Mouse (Mus musculus): ENCODE measurements around the gene Arhgap32. TPM values are rescaled to one million over a fixed set of nuclear protein-coding genes. Genes with fewer than 3 reads are reported as not detected.
A peak's percentile ranks its signal among the peaks of the same experiment; 100 is the strongest.

Arhgap32 gene
- polyA plus RNA-seq, 1 experiment from 2014 or later, result 12.3 TPM

GRCm38 (mm10) chr9:32225584-32225983, 109.6 kb downstream of the Arhgap32 start:
- no peak for TF ChIP-seq CTCF (IDR thresholded peaks at IDR 0.05)
- H3K27me3 ChIP-seq, result no peaks in the 10 kb centered on the region
- ATAC-seq (no peak), DNase-seq (ENCODE audit: low read depth, low spot score) (no peak)
- ChIA-PET POLR2A (no interaction called here), CTCF (no interaction called here)
- in situ Hi-C loops (cut with MboI; ENCODE audit: low pct_unique_long_range_greater_than_20kb), result no loop called here

- ChIA-PET POLR2A (no interaction called here), CTCF (no interaction called here)
- in situ Hi-C loops (cut with MboI; ENCODE audit: low pct_unique_long_range_greater_than_20kb), result no loop called here
- peak; percentile 72 for ATAC-seq
- no peak for DNase-seq (ENCODE audit: low read depth, low spot score)
- H3K27me3 ChIP-seq, result no peaks in the 10 kb centered on the region
- TF ChIP-seq CTCF (IDR thresholded peaks at IDR 0.05), result no peak
Measured at GRCm38 (mm10) chr9:32227034-32227433, 111.1 kb downstream of the Arhgap32 start.

GRCm38 (mm10) chr9:32233593-32233992, 117.7 kb downstream of the Arhgap32 start:
- no peak for TF ChIP-seq CTCF (IDR thresholded peaks at IDR 0.05)
- H3K27me3 ChIP-seq, result no peaks in the 10 kb centered on the region
- in situ Hi-C loops (cut with MboI; ENCODE audit: low pct_unique_long_range_greater_than_20kb), result no loop called here
- ATAC-seq (no peak), DNase-seq (ENCODE audit: low read depth, low spot score) (no peak)
- CTCF ChIA-PET, result no interaction called here
- POLR2A ChIA-PET, result no interaction called here

- in situ Hi-C loops (cut with MboI; ENCODE audit: low pct_unique_long_range_greater_than_20kb), result no loop called here
- ATAC-seq, result no peak
Measured at GRCm38 (mm10) chr9:32234767-32235489, 119.0 kb downstream of the Arhgap32 start.

GRCm38 (mm10) chr9:32238899-32239298, 123.0 kb downstream of the Arhgap32 start:
- ATAC-seq (no peak), DNase-seq (ENCODE audit: low read depth, low spot score) (no peak)
- in situ Hi-C loops (cut with MboI; ENCODE audit: low pct_unique_long_range_greater_than_20kb), result no loop called here
- ChIA-PET CTCF (no interaction called here), POLR2A (no interaction called here)
- no peaks in the 10 kb centered on the region for H3K27me3 ChIP-seq
- TF ChIP-seq CTCF (IDR thresholded peaks at IDR 0.05), result no peak

More at GRCm38 (mm10) chr9:32234767-32235489, 119.0 kb downstream of the Arhgap32 start:
- TF ChIP-seq CTCF (IDR thresholded peaks at IDR 0.05), result no peak
- ChIA-PET POLR2A (no interaction called here), CTCF (no interaction called here)
- H3K27me3 ChIP-seq, result no peaks in the 10 kb centered on the region
- no peak for DNase-seq (ENCODE audit: low read depth, low spot score)

GRCm38 (mm10) chr9:32239427-32239826, 123.5 kb downstream of the Arhgap32 start:
- ATAC-seq, result no peak
- in situ Hi-C loops (cut with MboI; ENCODE audit: low pct_unique_long_range_greater_than_20kb), result no loop called here
- no peaks in the 10 kb centered on the region for H3K27me3 ChIP-seq
- TF ChIP-seq CTCF (IDR thresholded peaks at IDR 0.05), result no peak
- POLR2A ChIA-PET, result no interaction called here
- no peak for DNase-seq (ENCODE audit: low read depth, low spot score)
- CTCF ChIA-PET, result no interaction called here

- ATAC-seq, result no peak
- TF ChIP-seq CTCF (IDR thresholded peaks at IDR 0.05), result no peak
- CTCF ChIA-PET, result no interaction called here
- POLR2A ChIA-PET, result no interaction called here
- H3K27me3 ChIP-seq, result no peaks in the 10 kb centered on the region
- in situ Hi-C loops (cut with MboI; ENCODE audit: low pct_unique_long_range_greater_than_20kb), result no loop called here
- DNase-seq (ENCODE audit: low read depth, low spot score), result no peak
Measured at GRCm38 (mm10) chr9:32240449-32240848, 124.5 kb downstream of the Arhgap32 start.

GRCm38 (mm10) chr9:32241637-32242199, 125.8 kb downstream of the Arhgap32 start:
- ChIA-PET POLR2A (no interaction called here), CTCF (interaction anchor here (0.7 to 1.1 kb wide), 2 partner anchors 12 to 20 kb away, joined by 3 read pairs; no protein-coding TSS in a partner anchor)
- DNase-seq (ENCODE audit: low read depth, low spot score) (no peak), ATAC-seq (no peak)
- in situ Hi-C loops (cut with MboI; ENCODE audit: low pct_unique_long_range_greater_than_20kb), result no loop called here
- no peaks in the 10 kb centered on the region for H3K27me3 ChIP-seq
- no peak for TF ChIP-seq CTCF (IDR thresholded peaks at IDR 0.05)

- TF ChIP-seq CTCF (IDR thresholded peaks at IDR 0.05), result no peak
- ChIA-PET CTCF (no interaction called here), POLR2A (no interaction called here)
- ATAC-seq (no peak), DNase-seq (ENCODE audit: low read depth, low spot score) (no peak)
- H3K27me3 ChIP-seq, result no peaks in the 10 kb centered on the region
- in situ Hi-C loops (cut with MboI; ENCODE audit: low pct_unique_long_range_greater_than_20kb), result no loop called here
Measured at GRCm38 (mm10) chr9:32242921-32243617, 127.1 kb downstream of the Arhgap32 start.

GRCm38 (mm10) chr9:32245237-32245636, 129.3 kb downstream of the Arhgap32 start:
- in situ Hi-C loops (cut with MboI; ENCODE audit: low pct_unique_long_range_greater_than_20kb), result no loop called here
- ATAC-seq (no peak), DNase-seq (ENCODE audit: low read depth, low spot score) (no peak)
- POLR2A ChIA-PET, result no interaction called here
- TF ChIP-seq CTCF (IDR thresholded peaks at IDR 0.05), result no peak
- CTCF ChIA-PET, result no interaction called here
- H3K27me3 ChIP-seq, result no peaks in the 10 kb centered on the region

GRCm38 (mm10) chr9:32246123-32246716, 130.3 kb downstream of the Arhgap32 start:
- POLR2A ChIA-PET, result no interaction called here
- in situ Hi-C loops (cut with MboI; ENCODE audit: low pct_unique_long_range_greater_than_20kb), result no loop called here
- no peaks in the 10 kb centered on the region for H3K27me3 ChIP-seq
- no peak for ATAC-seq
- no peak for DNase-seq (ENCODE audit: low read depth, low spot score)
- CTCF ChIA-PET, result no interaction called here
- no peak for TF ChIP-seq CTCF (IDR thresholded peaks at IDR 0.05)

All from Patski (cell line).